Mouse (Mus musculus): ENCODE data around the gene Trpm3.

Gene Trpm3

GRCm38 (mm10) chr19:22473030-22473712, 334.3 kb downstream of the Trpm3 start:
- no peak for DNase-seq (ENCODE audit: low read depth, low spot score)

GRCm38 (mm10) chr19:22478295-22478989, 339.6 kb downstream of the Trpm3 start:
- no peak for DNase-seq (ENCODE audit: low read depth, low spot score)

GRCm38 (mm10) chr19:22503469-22503868, 364.6 kb downstream of the Trpm3 start:
- DNase-seq (ENCODE audit: low read depth, low spot score): no peak

- DNase-seq (ENCODE audit: low read depth, low spot score): no peak
Measured at GRCm38 (mm10) chr19:22518508-22518907, 379.7 kb downstream of the Trpm3 start.

GRCm38 (mm10) chr19:22527944-22528343, 389.1 kb downstream of the Trpm3 start:
- DNase-seq (ENCODE audit: low read depth, low spot score): peak; percentile 34

- no peak for DNase-seq (ENCODE audit: low read depth, low spot score)
Measured at GRCm38 (mm10) chr19:22542990-22543709, 404.3 kb downstream of the Trpm3 start.

GRCm38 (mm10) chr19:22552179-22552578, 413.3 kb downstream of the Trpm3 start:
- peak; percentile 60 for DNase-seq (ENCODE audit: low read depth, low spot score)

- DNase-seq (ENCODE audit: low read depth, low spot score): peak; percentile 12
Measured at GRCm38 (mm10) chr19:22554421-22554941, 415.6 kb downstream of the Trpm3 start.

- no peak for DNase-seq (ENCODE audit: low read depth, low spot score)
Measured at GRCm38 (mm10) chr19:22572396-22572795, 433.6 kb downstream of the Trpm3 start.

GRCm38 (mm10) chr19:22572849-22573248, 434.0 kb downstream of the Trpm3 start:
- DNase-seq (ENCODE audit: low read depth, low spot score): no peak

GRCm38 (mm10) chr19:22582120-22582745, 443.4 kb downstream of the Trpm3 start:
- DNase-seq (ENCODE audit: low read depth, low spot score): no peak

GRCm38 (mm10) chr19:22594492-22594891, 455.6 kb downstream of the Trpm3 start:
- no peak for DNase-seq (ENCODE audit: low read depth, low spot score)

GRCm38 (mm10) chr19:22595246-22595645, 456.4 kb downstream of the Trpm3 start:
- no peak for DNase-seq (ENCODE audit: low read depth, low spot score)

- DNase-seq (ENCODE audit: low read depth, low spot score): no peak
Measured at GRCm38 (mm10) chr19:22596715-22597114, 457.9 kb downstream of the Trpm3 start.

GRCm38 (mm10) chr19:22604322-22604721, 465.5 kb downstream of the Trpm3 start:
- DNase-seq (ENCODE audit: low read depth, low spot score): no peak

GRCm38 (mm10) chr19:22607985-22608684, 469.3 kb downstream of the Trpm3 start:
- DNase-seq (ENCODE audit: low read depth, low spot score): no peak

- DNase-seq (ENCODE audit: low read depth, low spot score): no peak
Measured at GRCm38 (mm10) chr19:22611621-22612020, 472.8 kb downstream of the Trpm3 start.

GRCm38 (mm10) chr19:22615367-22615766, 476.5 kb downstream of the Trpm3 start:
- DNase-seq (ENCODE audit: low read depth, low spot score): no peak

GRCm38 (mm10) chr19:22624801-22625513, 486.1 kb downstream of the Trpm3 start:
- no peak for DNase-seq (ENCODE audit: low read depth, low spot score)

- no peak for DNase-seq (ENCODE audit: low read depth, low spot score)
Measured at GRCm38 (mm10) chr19:22628878-22629277, 490.0 kb downstream of the Trpm3 start.

- peak; percentile 12 for DNase-seq (ENCODE audit: low read depth, low spot score)
Measured at GRCm38 (mm10) chr19:22631316-22631715, 492.5 kb downstream of the Trpm3 start.
